8 mouse cellular contexts compared by ENCODE assay signal in genomic region chr13:76018844-76019400, GRCm38 (mm10). TPM values are rescaled to one million over a fixed set of nuclear protein-coding genes. Genes with fewer than 3 reads are reported as not detected.
DNase-seq lines count a peak whose midpoint lies in the region; ATAC-seq and TF ChIP-seq lines count a peak whose summit lies in the region.

No protein-coding gene starts in this region.

- 0 out of 2 replicates have a peak overlapping the region, but pooled peaks have one; percentile 87 for H3K9ac ChIP-seq in intestine, postnatal 0 days (ENCODE audit: low read depth, low read length)

- 40% methylated on average over 5 of the region's 5 CpGs for WGBS in intestine, postnatal 0 days

- no peaks in the 10 kb centered on the region for H3K36me3 ChIP-seq in intestine, postnatal 0 days (ENCODE audit: control insufficient read depth, insufficient read depth)

- peak overlapping the region; percentile 75 for H3K4me3 ChIP-seq in intestine, postnatal 0 days (ENCODE audit: low read depth, low read length)

- intact Hi-C loops in left cerebral cortex, postnatal 36 days (cut with DNase I), result loop anchor here (1.0 kb wide), 2 partner anchors 76 to 179 kb away; partner anchors contain the start of gene Rhobtb3

- peak overlapping the region; percentile 3; the same call in 1 of the 2 replicates for H3K27ac ChIP-seq in intestine, postnatal 0 days (ENCODE audit: low read depth, low read length)

- TF ChIP-seq CTCF in intestine, postnatal 0 days (IDR thresholded peaks at IDR 0.05; ENCODE audit: low read depth), result no peak

- H3K4me2 ChIP-seq in intestine, postnatal 0 days (replicated peaks; ENCODE audit: low read depth), result peak overlapping the region; percentile 70

- DNase-seq in adrenal gland, postnatal 14 days, result peak; percentile 11
- DNase-seq in adrenal gland, postnatal 25 days, result no peak
- peak; percentile 10 for DNase-seq in thymus, postnatal 4 days
- no peak for DNase-seq in thymus, postnatal 36 days
- DNase-seq in natural killer cell, adult 2 months (ENCODE audit: low spot score in 2 of 2), result peak; percentile 6 to 14
- DNase-seq in gastrocnemius, adult 18-20 months (ENCODE audit: low spot score), result no peak
- no peak for DNase-seq in left cerebral cortex, postnatal 36 days (ENCODE audit: low spot score in 2 of 2)

- ATAC-seq in intestine, postnatal 0 days, result peak; percentile 49

- H3K27me3 ChIP-seq in intestine, postnatal 0 days (replicated peaks; ENCODE audit: control insufficient read depth, insufficient read depth, low read length), result no peaks in the 10 kb centered on the region

- no peaks in the 10 kb centered on the region for H3K9me3 ChIP-seq in intestine, postnatal 0 days (ENCODE audit: control insufficient read depth)

- H3K4me1 ChIP-seq in intestine, postnatal 0 days (replicated peaks; ENCODE audit: control insufficient read depth, insufficient read depth, low read length), result no peaks in the 10 kb centered on the region

RNA-seq across cellular contexts. Expression of gene Rfesd, which starts 0.4 kb away (rescaled TPM):
- 17.3 and 19.1 TPM in 2 replicates for total RNA-seq in adrenal gland, postnatal 14 days (2021)
- total RNA-seq in adrenal gland, postnatal 25 days (2021), result 27.7 and 30.7 TPM in 2 replicates
- 16.6 and 16.7 TPM in 2 replicates for polyA plus RNA-seq in intestine, postnatal 0 days (2015; fragmentation: Nextera tagmentation; extraction: Ambion mirVana)
- 10 to 100 TPM; 22.3 to 22.7 TPM for total RNA-seq in gastrocnemius, adult 18-20 months (2021)
- total RNA-seq in left cerebral cortex, postnatal 36 days (2021), result 10 to 100 TPM; 18.6 to 19.3 TPM

RNA-seq across cellular contexts. Expression of gene Gpr150, which starts 37.9 kb away (rescaled TPM):
- not detected in 2 replicates for total RNA-seq in adrenal gland, postnatal 14 days (2021)
- total RNA-seq in adrenal gland, postnatal 25 days (2021), result 0.15 TPM in 1 of 2 replicates, not detected in the other
- 0.07 and 0.09 TPM in 2 replicates for polyA plus RNA-seq in intestine, postnatal 0 days (2015; fragmentation: Nextera tagmentation; extraction: Ambion mirVana)
- not detected for total RNA-seq in gastrocnemius, adult 18-20 months (2021)
- 1 to 10 TPM; 2.9 to 4.8 TPM for total RNA-seq in left cerebral cortex, postnatal 36 days (2021)

RNA-seq across cellular contexts. Expression of gene Spata9, which starts 52.0 kb away (rescaled TPM):
- total RNA-seq in adrenal gland, postnatal 14 days (2021), result not detected in 2 replicates
- total RNA-seq in adrenal gland, postnatal 25 days (2021), result not detected in 2 replicates
- 0.39 and 0.51 TPM in 2 replicates for polyA plus RNA-seq in intestine, postnatal 0 days (2015; fragmentation: Nextera tagmentation; extraction: Ambion mirVana)
- not detected for total RNA-seq in gastrocnemius, adult 18-20 months (2021)
- not detected for total RNA-seq in left cerebral cortex, postnatal 36 days (2021)

Comparison
In these comparisons a context has a peak if more than half of its experiments do, and no peak if none do; other contexts are left out.
1. DNase-seq: peak in adrenal gland, postnatal 14 days (single experiment), thymus, postnatal 4 days (single experiment) and natural killer cell, adult 2 months (2 of 2); none in adrenal gland, postnatal 25 days (single experiment), thymus, postnatal 36 days (0 of 2), gastrocnemius, adult 18-20 months (single experiment) and left cerebral cortex, postnatal 36 days (0 of 2).